Mouse (Mus musculus) E14TG2a.4 (cell line): ENCODE results near the gene Zfp334.

Source experiments
- CTCF ChIP-seq: conservative IDR thresholded peaks from 2 replicates; pipeline ENCODE4 v1.5.1; 2014; ENCODE audit warnings: low read length
- POU5F1 ChIP-seq: IDR thresholded peaks from 2 replicates; pipeline ENCODE4 v1.6.1; 2014; ENCODE audit warnings: low read length, borderline replicate concordance

- TF ChIP-seq CTCF = peak; percentile 75
- TF ChIP-seq POU5F1 = no peak
Measured at GRCm38 (mm10) chr2:165364334-165365091, 23.5 kb downstream of the Zfp334 start.
